Mouse (Mus musculus): ENCODE measurements around the gene Mtg1.
A peak's percentile ranks its signal among the peaks of the same experiment; 100 is the strongest.

Gene Mtg1

DNA sequence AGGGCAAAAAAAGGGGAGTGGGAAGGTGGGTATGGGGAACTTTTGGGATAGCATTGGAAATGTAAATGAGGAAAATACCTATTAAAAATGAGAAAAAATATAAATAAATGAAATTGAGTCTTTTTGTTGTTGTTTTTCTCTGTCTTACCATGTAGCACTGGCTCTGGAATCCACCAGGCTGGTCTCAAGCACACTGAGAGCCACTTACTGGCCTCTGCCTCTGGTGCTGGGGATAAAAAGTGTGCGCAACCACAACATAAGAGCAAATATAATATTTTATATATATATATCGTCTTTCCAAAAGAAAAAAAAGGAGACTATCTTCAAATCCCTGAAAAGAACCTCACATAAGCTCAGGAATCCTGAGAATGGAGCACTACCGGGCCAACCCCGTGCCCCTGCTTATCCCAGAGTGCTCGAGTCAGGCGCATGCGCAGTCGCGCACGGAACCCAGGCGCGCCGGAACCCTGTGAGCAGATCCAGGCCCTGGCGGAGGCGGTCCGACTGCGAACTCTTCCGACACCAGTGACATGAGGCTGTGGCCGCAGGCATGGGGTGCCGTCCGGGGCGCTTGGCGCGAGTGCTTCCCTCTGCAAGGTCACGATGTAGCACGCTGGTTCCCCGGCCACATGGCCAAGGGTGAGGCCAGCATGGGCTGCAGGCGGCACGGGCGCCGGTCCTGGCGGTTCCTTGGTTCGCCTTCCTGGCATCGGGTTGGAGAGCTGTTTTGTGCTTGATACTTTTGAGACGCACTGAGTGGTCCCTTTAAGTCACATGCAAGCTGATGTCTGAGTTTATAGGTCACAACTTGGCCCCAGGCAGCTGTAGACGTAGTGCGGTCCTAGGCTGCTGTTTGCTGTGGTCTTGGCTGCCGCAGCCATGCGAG lies at the start of gene Mtg1:
Gene Mtg1, plus strand, starts transcription at position 430 of the 886 bp plus-strand sequence.
- peak; percentile 96 for DNase-seq (ENCODE audit: low read depth, low spot score)

DNA sequence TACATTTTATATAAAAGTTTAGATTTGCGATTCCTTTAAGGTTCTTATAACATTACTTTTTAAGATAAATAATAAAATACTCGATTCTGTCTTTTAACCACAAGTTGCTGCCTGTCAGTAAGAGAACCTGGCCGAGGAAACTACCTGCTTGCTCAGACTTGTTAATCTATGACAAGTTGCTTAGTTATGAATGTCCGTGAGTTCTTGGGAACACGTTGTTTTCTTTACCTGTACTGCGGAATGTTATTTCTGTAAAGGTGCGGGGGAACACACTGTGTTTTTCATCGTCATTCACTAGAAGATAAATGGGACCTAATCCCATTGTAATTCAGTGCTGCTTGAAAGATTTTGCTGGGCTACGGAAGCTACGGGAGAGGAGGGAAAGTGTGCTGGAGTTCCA lies 46.8 kb upstream of the Mtg1 start:
- DNase-seq (ENCODE audit: low read depth, low spot score): no peak

DNA sequence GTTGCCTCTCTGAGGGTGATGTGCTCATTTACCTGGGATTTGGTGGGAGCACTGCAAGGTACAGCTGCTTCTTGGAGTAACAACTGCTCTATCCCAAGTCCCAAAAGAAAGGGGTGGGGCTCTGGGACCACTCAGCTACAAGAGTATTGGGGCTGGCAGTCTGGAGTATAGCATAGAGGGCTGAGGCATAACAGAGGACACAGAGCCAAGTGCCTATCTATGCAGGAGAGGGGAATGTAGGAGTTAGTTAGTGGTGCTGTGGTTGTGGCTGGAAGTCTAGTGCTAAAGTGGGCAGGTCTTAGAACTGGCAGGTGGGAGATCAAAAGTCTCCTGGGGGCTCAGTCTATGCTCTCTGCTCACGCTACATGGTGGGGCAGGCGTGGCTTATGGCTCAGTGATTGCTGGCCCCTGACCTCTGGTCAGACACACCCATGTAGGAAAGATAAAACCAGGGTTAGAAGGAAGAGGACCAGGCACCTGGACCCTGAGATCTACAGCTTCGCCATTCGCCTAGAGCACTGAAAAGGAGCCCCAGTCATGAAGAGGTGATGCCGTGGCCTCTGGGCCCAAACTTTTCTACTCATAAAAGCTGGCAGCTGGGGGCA lies 44.3 kb upstream of the Mtg1 start, which contains the start of gene Prap1:
Gene Prap1, plus strand, starts transcription at position 472 of the 605 bp plus-strand sequence.
- DNase-seq (ENCODE audit: low read depth, low spot score): no peak

DNA sequence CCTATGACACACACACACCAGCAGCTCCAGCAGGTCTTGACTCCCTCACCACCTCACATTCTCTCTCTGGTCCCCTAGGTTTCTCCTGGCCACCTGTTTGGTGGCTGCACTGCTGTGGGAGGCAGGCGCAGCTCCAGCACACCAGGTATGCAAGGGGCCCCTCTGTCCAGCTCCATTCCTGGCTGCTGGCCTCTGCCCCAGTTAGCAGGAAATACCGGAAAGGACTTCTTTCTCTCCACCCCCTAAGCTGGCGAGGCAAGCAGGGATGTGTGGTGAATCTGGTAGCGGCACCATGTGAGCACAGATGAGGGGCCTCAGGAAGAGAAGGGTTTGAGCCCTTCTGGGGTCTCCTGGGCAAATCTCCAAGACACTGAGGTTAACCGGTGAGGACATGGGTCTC lies 42.4 kb upstream of the Mtg1 start:
- no peak for DNase-seq (ENCODE audit: low read depth, low spot score)

DNA sequence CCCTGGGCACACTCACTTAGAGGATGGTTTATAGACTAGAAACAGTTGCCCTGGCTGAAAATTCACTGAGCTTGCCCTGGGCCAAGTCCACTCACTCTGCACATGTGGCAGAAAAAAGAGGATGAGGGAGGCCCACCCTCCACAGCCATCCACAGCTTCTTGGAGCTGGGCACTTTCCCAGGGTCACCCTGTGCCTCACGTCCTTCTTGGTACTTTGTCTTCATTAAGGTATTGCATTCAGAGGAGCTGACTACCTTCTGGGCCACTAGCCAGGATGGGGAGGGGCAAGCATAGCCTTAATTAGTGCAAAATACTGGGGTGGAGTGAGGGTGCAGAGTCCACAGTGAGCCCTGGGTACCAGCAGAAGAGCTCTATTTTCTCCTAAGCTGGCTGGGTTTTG lies 41.8 kb upstream of the Mtg1 start:
- no peak for DNase-seq (ENCODE audit: low read depth, low spot score)

DNA sequence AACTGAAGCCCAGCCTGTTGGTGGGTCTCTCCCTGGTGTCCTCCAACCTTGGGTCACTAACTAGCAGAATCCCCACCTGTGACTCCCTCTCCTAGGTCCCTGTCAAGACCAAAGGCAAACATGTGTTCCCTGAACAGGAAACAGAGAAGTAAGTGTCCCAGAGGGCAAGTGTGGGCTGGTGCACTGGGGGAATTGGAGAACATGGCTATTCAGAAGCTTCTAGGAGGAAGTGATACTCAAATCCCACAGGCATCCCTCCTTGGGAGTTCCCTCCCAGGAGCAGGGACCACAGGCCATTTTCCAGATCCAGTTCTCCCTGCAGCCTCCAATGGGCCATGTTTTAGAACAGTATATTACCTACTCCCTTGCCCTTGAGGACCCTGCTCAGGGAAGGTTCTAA lies 41.3 kb upstream of the Mtg1 start:
- no peak for DNase-seq (ENCODE audit: low read depth, low spot score)

DNA sequence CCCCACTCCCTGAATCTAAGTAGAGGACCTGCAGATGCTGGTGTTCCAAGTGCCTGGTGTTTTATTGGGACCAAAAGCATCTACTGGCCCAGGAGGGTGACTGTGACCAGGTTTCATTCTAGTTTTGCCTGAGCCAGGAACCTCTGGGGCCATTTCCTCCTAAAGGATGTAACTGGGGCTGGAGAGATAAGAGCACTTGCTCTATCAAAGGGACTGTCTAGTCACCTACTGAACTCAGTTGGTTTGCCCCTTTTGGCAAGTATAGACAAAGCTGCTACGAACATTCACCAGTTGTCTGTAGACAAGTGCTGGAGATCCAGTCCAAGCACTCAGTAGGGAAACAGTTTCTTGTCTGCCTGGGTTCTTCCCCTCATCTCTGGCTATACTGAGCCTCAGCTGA lies 38.9 kb upstream of the Mtg1 start:
- no peak for DNase-seq (ENCODE audit: low read depth, low spot score)

DNA sequence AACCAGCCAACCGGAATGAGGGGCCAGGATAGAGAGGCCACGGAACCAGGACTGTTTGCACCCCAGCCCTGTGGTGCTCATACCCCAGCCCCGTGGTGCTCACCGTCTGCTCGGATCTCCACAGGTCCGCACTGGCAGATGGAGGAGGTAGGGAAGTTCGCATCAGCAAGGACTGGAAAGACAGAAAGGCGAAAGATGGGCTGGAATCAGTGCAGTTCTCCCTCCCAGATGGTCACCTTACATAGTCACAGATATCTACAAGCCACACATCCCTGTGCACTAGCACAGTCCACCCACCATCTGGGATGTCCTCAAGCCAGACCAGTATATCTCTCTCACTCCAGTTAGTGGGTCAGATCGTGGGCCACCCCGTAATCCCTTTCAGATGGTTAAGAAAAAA lies 35.9 kb upstream of the Mtg1 start:
- DNase-seq (ENCODE audit: low read depth, low spot score): no peak

DNA sequence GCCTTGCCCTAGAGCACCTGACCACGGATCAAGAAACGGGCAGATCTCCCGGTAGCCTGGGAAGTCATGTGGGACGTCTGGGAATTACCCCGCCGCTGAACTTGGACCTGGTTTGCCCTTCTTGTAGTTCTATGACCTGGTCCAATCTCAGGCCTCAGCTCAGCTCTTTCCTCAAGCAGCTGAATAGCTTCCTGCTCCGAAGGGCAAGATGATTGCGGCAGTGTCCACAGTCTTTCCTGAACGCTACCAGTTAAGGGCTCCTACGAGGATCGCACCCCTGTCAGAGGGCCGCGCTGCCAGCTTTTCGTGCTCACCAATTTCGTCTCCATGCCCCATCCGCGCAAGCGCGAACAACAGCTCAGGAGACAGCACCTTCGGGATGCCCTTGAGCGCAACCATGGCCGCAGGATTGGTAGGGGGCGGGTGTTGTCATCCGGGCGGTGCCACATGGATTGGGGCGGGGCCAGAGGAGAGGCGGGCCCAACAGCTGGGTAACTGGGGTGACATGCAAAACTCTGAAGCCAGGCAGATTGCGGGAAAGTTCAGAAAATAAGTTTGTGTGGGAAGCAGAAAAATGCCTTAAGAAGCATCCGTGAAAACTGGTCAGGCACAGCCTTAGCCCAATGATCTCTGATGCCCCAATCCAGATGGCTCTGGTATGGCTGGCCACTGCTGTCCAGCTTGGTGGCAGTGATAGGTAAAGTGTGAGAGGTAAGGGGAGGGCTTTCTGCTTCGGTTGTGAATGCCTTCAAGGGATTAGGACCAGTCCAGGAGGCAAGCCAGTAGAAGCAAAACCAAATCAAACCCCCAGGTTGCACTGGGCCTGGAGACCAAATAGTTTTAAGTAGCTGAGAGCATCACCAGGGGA lies 35.1 kb upstream of the Mtg1 start, which contains the start of gene Fuom:
Gene Fuom, minus strand, starts transcription at position 449 of the 868 bp plus-strand sequence.
- peak; percentile 75 for DNase-seq (ENCODE audit: low read depth, low spot score)

DNA sequence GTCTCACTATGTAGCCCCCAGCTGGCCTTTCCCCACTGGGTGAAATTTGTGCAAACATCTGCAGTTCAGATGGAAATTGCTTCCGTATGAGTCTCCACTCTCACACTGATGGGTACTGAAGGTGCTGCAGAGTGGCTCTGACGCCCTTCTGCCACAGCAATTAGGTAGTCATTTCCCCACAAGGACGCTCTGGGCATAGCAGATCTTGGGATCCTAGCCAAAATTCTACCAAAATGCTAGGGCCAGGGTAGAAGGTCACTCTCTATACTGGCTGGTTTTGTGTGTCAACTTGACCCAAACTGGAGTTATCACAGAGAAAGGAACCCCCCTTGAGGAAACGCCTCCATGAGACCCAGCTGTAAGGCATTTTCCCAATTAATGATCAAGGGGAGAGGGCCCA lies 33.4 kb upstream of the Mtg1 start:
- DNase-seq (ENCODE audit: low read depth, low spot score): no peak

DNA sequence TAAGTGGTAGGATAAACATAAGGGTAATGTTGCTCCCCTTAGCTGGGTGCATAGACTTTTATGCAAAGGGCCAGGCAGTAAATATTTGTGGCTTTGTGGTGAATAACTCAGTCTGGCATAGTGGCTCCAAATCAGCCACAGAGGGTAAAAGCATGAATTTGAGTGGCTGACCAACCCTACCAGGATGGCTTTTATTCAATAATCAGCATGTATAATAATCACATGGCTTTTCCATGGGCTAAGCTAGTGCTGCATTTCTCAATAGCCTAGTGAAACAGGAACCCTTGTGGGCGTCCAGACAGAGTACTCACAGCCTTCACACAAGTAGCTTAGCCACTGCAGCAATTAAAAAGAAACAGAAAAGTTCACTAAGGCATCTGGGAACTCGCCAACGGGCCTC lies 25.4 kb upstream of the Mtg1 start:
- no peak for DNase-seq (ENCODE audit: low read depth, low spot score)

DNA sequence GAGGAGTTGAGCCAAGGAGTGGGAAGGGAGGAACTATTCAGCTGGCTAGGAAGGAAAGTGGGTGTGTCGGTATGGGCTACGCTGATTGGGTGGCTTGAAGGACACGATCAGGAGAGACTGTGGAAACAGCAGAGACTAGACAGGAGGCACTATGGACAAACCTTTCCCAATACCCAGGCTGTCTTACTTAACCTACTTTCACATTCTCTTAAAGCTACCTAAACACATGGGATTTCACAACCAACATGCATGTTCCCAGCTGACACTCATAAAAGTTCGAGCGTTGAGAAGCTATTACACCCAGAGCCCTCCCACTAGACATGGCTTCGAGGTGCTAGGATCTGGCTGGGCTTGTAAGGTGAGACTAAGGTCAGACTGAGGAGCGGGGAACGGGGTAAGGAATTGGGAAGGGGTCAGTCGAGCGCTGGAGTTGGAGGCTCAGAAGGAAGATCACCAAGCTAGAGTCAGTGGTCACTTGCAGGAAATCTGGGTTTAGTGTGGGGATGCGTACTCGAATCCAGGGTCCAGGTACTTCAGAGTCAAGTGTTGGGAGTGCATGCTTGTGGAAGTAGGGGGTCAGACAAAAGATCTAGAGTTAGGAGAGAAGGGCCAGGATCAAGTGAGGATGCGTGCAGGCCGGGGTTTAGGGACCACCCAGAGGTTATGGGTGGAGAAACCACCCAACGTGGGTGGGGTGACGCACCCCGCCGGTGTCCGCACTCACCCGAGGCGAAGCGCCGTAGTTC lies 21.6 kb upstream of the Mtg1 start, which contains the start of gene Paox:
Gene Paox, plus strand, starts transcription at position 217 of the 746 bp plus-strand sequence.
- peak; percentile 84 for DNase-seq (ENCODE audit: low read depth, low spot score)

DNA sequence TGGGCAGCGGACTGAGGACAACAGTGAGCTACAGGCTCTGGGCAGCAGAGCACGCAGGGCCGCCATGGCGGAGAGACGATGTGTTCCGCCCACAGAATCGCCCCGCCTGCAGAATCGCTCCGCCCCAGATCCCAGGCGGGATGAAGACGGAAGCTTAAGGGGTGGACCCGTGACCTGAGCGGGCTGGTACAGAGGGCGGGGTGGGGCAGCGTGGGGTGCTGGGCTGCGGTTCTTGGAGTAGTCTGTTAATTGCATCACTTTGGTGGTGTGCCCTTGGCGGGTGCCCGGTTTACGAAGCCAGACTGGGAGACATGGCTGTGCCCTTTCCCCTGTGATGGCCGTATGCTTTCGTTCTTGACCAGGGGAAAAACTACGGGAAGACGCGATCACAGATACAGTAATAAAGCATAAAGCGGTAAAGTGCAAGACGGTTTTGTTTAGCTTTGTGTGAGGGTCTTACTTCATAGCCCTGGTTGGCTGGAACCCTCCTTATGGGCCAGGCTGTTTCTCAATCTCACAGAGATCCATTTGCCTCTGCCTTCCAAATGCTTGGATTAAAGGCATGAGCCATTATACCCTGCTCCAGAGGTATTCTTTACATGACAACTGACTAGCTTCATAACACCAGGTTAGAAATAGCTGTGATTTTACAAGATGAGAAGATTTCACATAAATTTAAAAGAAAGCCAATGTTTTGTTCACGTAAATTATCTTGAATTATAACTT lies 20.9 kb upstream of the Mtg1 start, which contains the start of gene Echs1:
Gene Echs1, minus strand, starts transcription at position 148 of the 726 bp plus-strand sequence.
- peak; percentile 91 for DNase-seq (ENCODE audit: low read depth, low spot score)

DNA sequence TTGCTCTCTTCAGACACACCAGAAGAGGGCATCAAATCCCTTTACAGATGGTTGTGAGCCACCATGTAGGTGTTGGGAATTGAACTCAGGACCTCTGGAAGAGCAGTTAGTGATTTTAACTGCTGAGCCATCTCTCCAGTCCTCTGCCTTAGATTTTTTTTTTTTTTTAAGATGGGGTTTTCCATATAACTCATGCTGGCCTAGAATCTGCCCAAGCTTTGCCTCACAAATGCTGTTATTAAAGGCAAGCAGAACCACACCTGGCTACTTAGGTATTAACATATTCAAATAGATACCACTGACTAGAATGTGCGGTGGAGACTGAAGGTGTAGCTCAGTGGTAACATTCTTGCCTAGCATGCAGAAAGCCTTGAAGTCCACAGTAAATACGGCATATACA lies 16.9 kb upstream of the Mtg1 start:
- no peak for DNase-seq (ENCODE audit: low read depth, low spot score)

DNA sequence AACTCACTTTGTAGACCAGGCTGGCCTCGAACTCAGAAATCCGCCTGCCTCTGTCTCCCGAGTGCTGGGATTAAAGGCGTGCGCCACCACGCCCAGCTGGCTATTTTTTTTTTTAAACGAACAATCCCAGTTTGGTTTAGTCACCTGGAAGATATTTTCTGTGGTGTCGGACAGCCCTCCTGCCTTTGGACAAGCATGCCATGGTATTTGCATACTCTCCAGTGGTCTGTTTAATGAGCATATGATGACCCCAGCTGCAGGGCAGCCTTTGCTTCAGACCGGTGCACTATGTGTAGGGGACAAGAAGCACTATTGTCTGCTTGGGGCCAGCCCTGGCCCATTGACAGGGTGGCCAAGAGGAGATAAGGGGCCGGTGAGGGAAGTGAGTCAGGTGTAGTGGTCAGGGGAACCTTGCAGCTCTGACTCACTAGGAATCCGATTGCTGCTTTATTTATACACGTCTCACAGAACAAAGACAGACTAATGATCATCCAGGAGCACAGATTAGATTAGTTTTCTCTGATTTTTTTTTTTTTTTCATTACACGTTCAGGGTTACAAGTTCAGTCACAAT lies 15.9 kb upstream of the Mtg1 start:
- no peak for DNase-seq (ENCODE audit: low read depth, low spot score)

DNA sequence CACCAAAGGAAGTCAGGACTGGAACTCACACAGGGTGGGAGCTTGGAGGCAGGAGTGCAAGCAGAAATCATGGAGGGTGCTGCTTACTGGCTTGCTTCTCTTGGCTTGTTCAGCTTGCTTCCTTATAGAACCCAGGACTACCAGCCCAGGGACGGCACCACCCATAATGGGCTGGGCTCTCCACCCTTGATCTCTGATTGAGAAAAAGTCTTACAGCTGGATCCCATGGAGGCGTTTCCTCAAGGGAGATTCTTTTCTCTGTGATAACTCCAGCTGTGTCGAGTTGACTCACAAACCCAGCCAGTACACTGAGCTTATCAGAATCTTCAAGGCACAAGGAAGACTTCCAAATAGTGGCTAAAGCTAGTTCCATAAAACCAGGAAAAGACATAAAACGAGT lies 14.6 kb upstream of the Mtg1 start:
- no peak for DNase-seq (ENCODE audit: low read depth, low spot score)

DNA sequence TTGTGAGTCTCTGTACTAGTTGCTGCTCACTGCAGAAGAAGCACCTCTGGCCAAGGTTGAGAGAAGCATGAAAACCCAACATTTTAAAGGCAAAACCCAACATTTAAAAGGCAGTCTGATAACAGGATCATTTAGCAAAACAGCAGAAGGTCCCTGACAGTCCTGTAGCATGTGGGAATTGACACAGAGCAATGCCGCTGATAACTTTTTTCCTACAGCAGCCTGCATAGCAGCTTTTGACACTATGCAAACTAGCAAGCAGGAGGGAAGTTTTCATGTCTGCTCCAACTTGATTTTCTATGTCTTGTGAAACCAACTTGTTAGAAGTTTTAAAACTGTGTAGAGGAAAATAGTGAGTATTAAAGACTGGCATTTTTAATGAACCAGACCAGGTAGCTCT lies 13.0 kb upstream of the Mtg1 start:
- DNase-seq (ENCODE audit: low read depth, low spot score): no peak

DNA sequence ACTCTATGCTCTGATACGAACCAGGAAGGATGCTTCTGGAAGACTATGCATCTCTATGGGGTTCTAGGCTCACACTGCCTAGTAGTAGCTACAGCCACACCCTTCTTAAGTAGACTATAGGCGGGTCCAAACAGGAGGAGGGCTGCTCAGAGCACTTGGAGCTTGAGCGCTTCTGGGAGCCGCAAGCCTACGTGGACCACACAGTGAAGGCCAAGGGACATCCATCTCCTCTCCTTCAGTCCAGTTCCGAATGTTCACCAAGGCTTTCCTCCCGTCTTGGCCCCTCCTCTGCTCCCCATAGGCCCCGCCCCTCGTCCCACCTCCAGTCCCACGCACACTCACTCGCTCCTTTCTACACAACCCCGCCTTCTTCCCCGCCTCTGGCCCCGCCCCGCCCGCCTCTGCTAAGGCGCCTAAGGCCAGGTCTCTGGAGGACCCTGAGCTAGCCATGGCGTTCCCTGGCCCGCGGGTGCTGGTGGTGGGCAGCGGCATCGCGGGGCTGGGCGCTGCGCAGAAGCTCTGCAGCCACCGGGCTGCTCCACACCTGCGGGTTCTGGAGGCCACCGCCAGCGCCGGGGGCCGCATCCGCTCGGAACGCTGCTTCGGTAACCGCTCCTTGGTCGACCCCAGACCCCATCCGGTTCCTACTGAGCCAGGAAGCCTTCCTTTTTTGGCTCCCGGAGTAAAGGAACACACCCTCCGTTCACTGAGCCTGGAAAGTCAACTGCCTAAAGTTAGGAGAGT lies 11.9 kb upstream of the Mtg1 start:
- DNase-seq (ENCODE audit: low read depth, low spot score): peak; percentile 87

DNA sequence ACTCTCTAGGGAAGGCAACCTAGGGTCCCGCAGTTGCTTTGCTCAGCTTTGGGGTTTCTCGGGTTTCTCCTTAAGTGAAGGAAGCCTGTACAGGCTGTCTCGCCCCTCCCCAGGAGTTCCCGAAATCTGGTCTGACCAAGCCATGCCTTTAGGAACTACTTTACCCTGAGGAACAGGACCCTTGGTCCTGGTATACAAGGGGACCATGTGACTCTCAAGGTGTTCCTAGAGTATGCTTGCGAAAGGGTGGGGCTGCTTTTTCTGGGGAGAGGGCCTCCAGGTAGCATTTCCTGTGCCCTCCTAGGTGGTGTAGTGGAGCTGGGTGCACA lies 11.4 kb upstream of the Mtg1 start:
- DNase-seq (ENCODE audit: low read depth, low spot score): no peak

DNA sequence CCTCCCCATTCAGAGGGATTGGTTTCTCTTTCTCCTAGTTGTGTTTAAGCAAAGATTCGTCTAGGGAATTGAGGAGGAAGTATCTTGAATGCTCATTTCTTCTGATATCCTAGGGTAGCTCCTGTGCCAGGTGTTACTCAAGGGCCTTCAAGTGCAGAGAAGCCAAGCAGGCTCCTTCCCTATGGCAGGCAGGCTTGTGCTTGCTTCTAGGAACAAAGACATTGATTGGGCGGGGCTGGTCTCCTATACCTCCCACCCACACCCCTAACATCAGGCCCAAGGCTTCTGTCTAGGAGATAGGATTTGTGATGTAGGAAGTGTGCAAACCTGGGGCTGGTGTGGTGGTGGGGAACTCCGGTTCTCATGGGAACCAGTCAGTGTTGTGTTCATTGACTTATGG lies 10.4 kb upstream of the Mtg1 start:
- no peak for DNase-seq (ENCODE audit: low read depth, low spot score)
